Comparison of ENCODE assay signal across 17 mouse cellular contexts in the genomic region with DNA sequence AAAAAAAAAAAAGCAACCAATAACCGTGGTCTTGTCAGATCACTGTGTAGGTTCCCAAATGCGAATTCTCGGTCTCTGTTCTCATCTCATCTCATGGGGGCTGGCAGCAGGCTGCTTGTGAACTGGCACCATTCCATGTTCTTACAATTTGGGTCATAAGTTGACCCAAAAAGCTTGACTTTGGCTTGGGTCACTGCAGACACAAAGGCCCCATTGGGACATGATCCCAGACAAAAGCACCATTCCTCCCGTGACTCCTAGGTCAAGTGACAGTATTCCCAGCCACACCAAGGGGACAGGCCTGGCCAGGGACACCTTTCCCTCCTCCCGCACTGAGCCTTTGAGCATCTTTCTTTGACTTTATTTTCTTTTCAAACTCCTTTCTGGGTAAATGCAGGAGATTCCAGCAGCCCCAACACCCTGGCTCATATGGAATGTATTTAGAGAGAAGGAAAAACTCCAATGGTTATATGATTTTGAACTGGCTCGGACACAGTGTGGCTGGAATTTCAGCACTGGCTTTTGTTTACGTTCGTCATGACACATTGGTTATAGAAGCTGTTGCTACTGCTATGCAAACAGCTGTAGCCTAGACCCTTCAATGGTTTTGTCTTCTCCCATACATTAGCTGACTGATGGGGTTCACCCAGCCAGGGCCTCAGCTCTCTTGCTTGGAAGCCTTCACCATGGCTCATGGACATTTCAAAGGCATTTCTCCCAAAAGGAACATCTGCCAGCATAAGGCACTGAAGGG.
DNase-seq lines count a peak whose midpoint lies in the region; ATAC-seq and TF ChIP-seq lines count a peak whose summit lies in the region.
"Had no signal": no experiment of that assay in that cellular context is flagged by ENCODE, and none has a peak within 500 bp of the region (broad histone marks: within the 10 kb centered on the region; RNA-seq: fewer than 3 reads in every experiment).

No protein-coding gene starts in this region.

- intact Hi-C loops in heart, postnatal 25 days (cut with DNase I): no loop called here

- H3K9me3 ChIP-seq in heart, embryonic 10.5 days: no peaks in the 10 kb centered on the region
- H3K9me3 ChIP-seq in lung, postnatal 0 days (ENCODE audit: low read length): no peaks in the 10 kb centered on the region
- peaks cover 8% of the 10 kb centered on the region; the same call in 1 of the 2 replicates for H3K9me3 ChIP-seq in midbrain, embryonic 10.5 days (replicated peaks)
- H3K9me3 ChIP-seq: embryonic facial prominence, embryonic 15.5 days; kidney, embryonic 15.5 days; liver, embryonic 15.5 days; midbrain, embryonic 13.5 days had no signal

- WGBS in heart, embryonic 10.5 days: 83% methylated on average over 8 of the region's 8 CpGs
- WGBS in lung, postnatal 0 days: 56% methylated on average over 8 of the region's 8 CpGs
- 87% methylated on average over 8 of the region's 8 CpGs for WGBS in midbrain, embryonic 10.5 days

- peak; percentile 61 for DNase-seq in heart, embryonic 10.5 days (ENCODE audit: low spot score)
- DNase-seq in heart, postnatal 25 days (ENCODE audit: low spot score): no peak
- peak; percentile 5 for DNase-seq in adipocyte (ENCODE audit: low spot score)
- DNase-seq in brain, adult 2 months (ENCODE audit: low read depth, low spot score): peak; percentile 61
- DNase-seq in lung, postnatal 0 days (ENCODE audit: low spot score): peak; percentile 61
- no peak for DNase-seq in T-cell, adult 2 months (ENCODE audit: low spot score)
- no peak for DNase-seq in midbrain, embryonic 10.5 days (ENCODE audit: low spot score)
- DNase-seq: gastrocnemius, postnatal 10 days; layer of hippocampus, adult 9-11 months; thymus, postnatal 36 days had no signal

- no peak for TF ChIP-seq EP300 in lung, postnatal 0 days (IDR thresholded peaks at IDR 0.05)

- H3K9ac ChIP-seq in lung, postnatal 0 days (replicated peaks; ENCODE audit: low read depth): no peak overlapping the region
- H3K9ac ChIP-seq: embryonic facial prominence, embryonic 15.5 days; forebrain, embryonic 13.5 days; kidney, embryonic 15.5 days; liver, embryonic 15.5 days; midbrain, embryonic 13.5 days had no signal

- ATAC-seq in lung, postnatal 0 days: peak; percentile 62
- ATAC-seq: activated CD4-positive, CD25-positive, alpha-beta regulatory T cell, adult 4 months; forebrain, embryonic 13.5 days; hindbrain, embryonic 16.5 days; midbrain, embryonic 13.5 days had no signal

- no peak for TF ChIP-seq CTCF in lung, postnatal 0 days (IDR thresholded peaks at IDR 0.05)

- no peaks in the 10 kb centered on the region for H3K36me3 ChIP-seq in heart, embryonic 10.5 days
- no peaks in the 10 kb centered on the region for H3K36me3 ChIP-seq in lung, postnatal 0 days (ENCODE audit: insufficient read depth, low read length)
- H3K36me3 ChIP-seq in midbrain, embryonic 10.5 days: no peaks in the 10 kb centered on the region
- H3K36me3 ChIP-seq: embryonic facial prominence, embryonic 15.5 days; kidney, embryonic 15.5 days; liver, embryonic 15.5 days; midbrain, embryonic 13.5 days had no signal

- H3K4me1 ChIP-seq in heart, embryonic 10.5 days: peaks cover 7% of the 10 kb centered on the region; the same call in 1 of the 2 replicates
- H3K4me1 ChIP-seq in lung, postnatal 0 days (ENCODE audit: insufficient read depth, low read depth, low read length): no peaks in the 10 kb centered on the region; the same call in 1 of the 2 replicates
- H3K4me1 ChIP-seq in midbrain, embryonic 10.5 days: no peaks in the 10 kb centered on the region
- H3K4me1 ChIP-seq: forebrain, embryonic 13.5 days; liver, embryonic 15.5 days; midbrain, embryonic 13.5 days had no signal

- H3K27ac ChIP-seq in heart, embryonic 10.5 days: no peak overlapping the region
- no peak overlapping the region for H3K27ac ChIP-seq in lung, postnatal 0 days (ENCODE audit: low read length)
- no peak overlapping the region for H3K27ac ChIP-seq in midbrain, embryonic 10.5 days (replicated peaks)
- H3K27ac ChIP-seq: embryonic facial prominence, embryonic 15.5 days; forebrain, embryonic 13.5 days; kidney, embryonic 15.5 days; liver, embryonic 15.5 days; midbrain, embryonic 13.5 days had no signal

- no peak overlapping the region for H3K4me3 ChIP-seq in heart, embryonic 10.5 days
- H3K4me3 ChIP-seq in lung, postnatal 0 days (ENCODE audit: low read depth, low read length): no peak overlapping the region
- no peak overlapping the region for H3K4me3 ChIP-seq in midbrain, embryonic 10.5 days
- H3K4me3 ChIP-seq: embryonic facial prominence, embryonic 15.5 days; forebrain, embryonic 13.5 days; kidney, embryonic 15.5 days; liver, embryonic 15.5 days; midbrain, embryonic 13.5 days had no signal

- no peaks in the 10 kb centered on the region for H3K27me3 ChIP-seq in heart, embryonic 10.5 days (ENCODE audit: insufficient read depth, poor library complexity, severe bottlenecking)
- no peaks in the 10 kb centered on the region for H3K27me3 ChIP-seq in lung, postnatal 0 days (replicated peaks; ENCODE audit: insufficient read depth, low read length)
- H3K27me3 ChIP-seq in midbrain, embryonic 10.5 days (ENCODE audit: low read depth, poor library complexity, severe bottlenecking): no peaks in the 10 kb centered on the region
- H3K27me3 ChIP-seq: embryonic facial prominence, embryonic 15.5 days; forebrain, embryonic 13.5 days; kidney, embryonic 15.5 days; liver, embryonic 15.5 days; midbrain, embryonic 13.5 days had no signal

- no peak overlapping the region for H3K4me2 ChIP-seq in lung, postnatal 0 days (replicated peaks; ENCODE audit: low read depth, low read length)
- H3K4me2 ChIP-seq: embryonic facial prominence, embryonic 15.5 days; forebrain, embryonic 13.5 days; kidney, embryonic 15.5 days; liver, embryonic 15.5 days; midbrain, embryonic 13.5 days had no signal

Comparison
In these comparisons a context has a peak if more than half of its experiments do, and no peak if none do; other contexts are left out.
1. DNase-seq: peak in heart, embryonic 10.5 days (single experiment), adipocyte (single experiment), brain, adult 2 months (single experiment) and lung, postnatal 0 days (single experiment); none in heart, postnatal 25 days (single experiment), T-cell, adult 2 months (single experiment) and midbrain, embryonic 10.5 days (single experiment).